Mouse (Mus musculus) embryonic facial prominence, embryonic 15.5 days (tissue): ENCODE measurements around the gene Cradd. TPM values are rescaled to one million over a fixed set of nuclear protein-coding genes. Genes with fewer than 3 reads are reported as not detected.

Experiments
- ATAC-seq: fragments of 200-750 bp; cut with Nextera tagmentation; 2 replicates; pipeline ENCODE4 v1.8.0; 2017; ENCODE audit warnings: low read depth, moderate TSS enrichment; ENCODE audit not compliant: insufficient number of reproducible peaks, low FRiP score, low TSS enrichment
- H3K27ac ChIP-seq: fragments of 300-500 bp; sonication (generic); replicated peaks from 2 replicates; pipeline ENCODE4 v1.5.1; 2015; ENCODE audit warnings: mild to moderate bottlenecking, inconsistent platforms
- H3K27me3 ChIP-seq: fragments of 300-500 bp; sonication (generic); 2 replicates; pipeline ENCODE4 v1.6.1; 2015; ENCODE audit warnings: inconsistent platforms
- H3K36me3 ChIP-seq: fragments of 300-500 bp; sonication (generic); 2 replicates; pipeline ENCODE4 v1.6.1; 2015; ENCODE audit warnings: mild to moderate bottlenecking, inconsistent platforms
- H3K4me1 ChIP-seq: fragments of 300-500 bp; sonication (generic); 2 replicates; pipeline ENCODE4 v1.6.1; 2015; ENCODE audit warnings: inconsistent platforms
- H3K4me2 ChIP-seq: fragments of 300-500 bp; sonication (generic); replicated peaks from 2 replicates; pipeline ENCODE4 v1.6.1; 2015; ENCODE audit warnings: mild to moderate bottlenecking, inconsistent platforms
- H3K4me3 ChIP-seq: fragments of 300-500 bp; sonication (generic); replicated peaks from 2 replicates; pipeline ENCODE4 v1.5.1; 2015; ENCODE audit warnings: mild to moderate bottlenecking, inconsistent platforms
- H3K9ac ChIP-seq: fragments of 300-500 bp; sonication (generic); 2 replicates; pipeline ENCODE4 v1.6.1; 2015; ENCODE audit warnings: inconsistent platforms
- H3K9me3 ChIP-seq: fragments of 300-500 bp; sonication (generic); replicated peaks from 2 replicates; pipeline ENCODE4 v1.6.1; 2016; ENCODE audit warnings: inconsistent platforms
- WGBS: fragments of 180-500 bp; shearing (Covaris S2); methylation state at CpG from one replicate; pipeline ENCODE4 v1.1.7; 2015; 5-methylcytosine and 5-hydroxymethylcytosine counted together
- polyA plus RNA-seq: library from polyadenylated mRNA; unstranded; fragments of >200 nt; fragmentation: Nextera tagmentation; extraction: Ambion mirVana; gene quantifications from 2 replicates; pipeline ENCODE4 v1.2.1, GENCODE M21; 2015

Cradd gene
- polyA plus RNA-seq, 1 experiment from 2014 or later = 11.1 TPM

- Histone ChIP-seq H3K4me2 (no peak overlapping the region), H3K4me3 (no peak overlapping the region), H3K27ac (no peak overlapping the region), H3K4me1 (no peaks in the 10 kb centered on the region), H3K9me3 (no peaks in the 10 kb centered on the region), H3K27me3 (no peaks in the 10 kb centered on the region), H3K36me3 (no peaks in the 10 kb centered on the region), H3K9ac (no peak overlapping the region)
- 75% methylated on average over 9 of the region's 9 CpGs for WGBS
- ATAC-seq = no peak
These were observed 6.7 kb upstream of the Cradd start for GRCm38 (mm10) chr10:95330375-95331363.

- no peak for ATAC-seq
- Histone ChIP-seq H3K4me1 (no peaks in the 10 kb centered on the region), H3K36me3 (no peaks in the 10 kb centered on the region), H3K4me3 (no peak overlapping the region), H3K4me2 (no peak overlapping the region), H3K27ac (no peak overlapping the region), H3K9me3 (no peaks in the 10 kb centered on the region), H3K27me3 (no peaks in the 10 kb centered on the region), H3K9ac (no peak overlapping the region)
- 94% methylated on average over 1 of the region's 1 CpGs for WGBS
These were observed 6.0 kb upstream of the Cradd start for GRCm38 (mm10) chr10:95329884-95330283.

- no peak overlapping the region for H3K27ac ChIP-seq
- peaks cover 16% of the 10 kb centered on the region; the same call in 1 of the 2 replicates for H3K4me1 ChIP-seq
- H3K9me3 ChIP-seq = no peaks in the 10 kb centered on the region
- no peaks in the 10 kb centered on the region for H3K27me3 ChIP-seq
- no peak overlapping the region for H3K4me3 ChIP-seq
- no peaks in the 10 kb centered on the region for H3K36me3 ChIP-seq
- H3K4me2 ChIP-seq = no peak overlapping the region
- H3K9ac ChIP-seq = no peak overlapping the region
- 40% methylated on average over 1 of the region's 1 CpGs for WGBS
- ATAC-seq = no peak
These were observed 322 bp upstream of the Cradd start for GRCm38 (mm10) chr10:95324278-95324631.

- H3K4me1 ChIP-seq = peaks cover 16% of the 10 kb centered on the region; the same call in 1 of the 2 replicates
- peak overlapping the region; percentile 96 for H3K27ac ChIP-seq
- H3K4me2 ChIP-seq = peak overlapping the region; percentile 76
- no peak overlapping the region for H3K9ac ChIP-seq
- peak overlapping the region; percentile 67 for H3K4me3 ChIP-seq
- no peaks in the 10 kb centered on the region for H3K9me3 ChIP-seq
- no peaks in the 10 kb centered on the region for H3K36me3 ChIP-seq
- ATAC-seq = no peak
- no peaks in the 10 kb centered on the region for H3K27me3 ChIP-seq
- WGBS = 51% methylated on average over 20 of the region's 20 CpGs
These were observed 1.6 kb downstream of the Cradd start for GRCm38 (mm10) chr10:95322076-95323070.

- Histone ChIP-seq H3K36me3 (no peaks in the 10 kb centered on the region), H3K9me3 (no peaks in the 10 kb centered on the region), H3K27me3 (no peaks in the 10 kb centered on the region), H3K27ac (no peak overlapping the region), H3K9ac (no peak overlapping the region), H3K4me1 (peaks cover 16% of the 10 kb centered on the region; the same call in 1 of the 2 replicates), H3K4me2 (no peak overlapping the region), H3K4me3 (no peak overlapping the region)
- 85% methylated on average over 13 of the region's 13 CpGs for WGBS
- no peak for ATAC-seq
These were observed 4.9 kb downstream of the Cradd start for GRCm38 (mm10) chr10:95319001-95319400.

GRCm38 (mm10) chr10:95318392-95318708 lies 5.6 kb downstream of the Cradd start:
- peaks cover 16% of the 10 kb centered on the region; the same call in 1 of the 2 replicates for H3K4me1 ChIP-seq
- H3K27me3 ChIP-seq = no peaks in the 10 kb centered on the region
- H3K4me3 ChIP-seq = no peak overlapping the region
- 95% methylated on average over 7 of the region's 7 CpGs for WGBS
- no peaks in the 10 kb centered on the region for H3K36me3 ChIP-seq
- H3K4me2 ChIP-seq = no peak overlapping the region
- no peak overlapping the region for H3K27ac ChIP-seq
- no peak overlapping the region for H3K9ac ChIP-seq
- no peak for ATAC-seq
- no peaks in the 10 kb centered on the region for H3K9me3 ChIP-seq

GRCm38 (mm10) chr10:95317581-95318391 lies 6.1 kb downstream of the Cradd start:
- WGBS = 88% methylated on average over 21 of the region's 21 CpGs
- Histone ChIP-seq H3K27me3 (no peaks in the 10 kb centered on the region), H3K27ac (no peak overlapping the region), H3K4me1 (peaks cover 11% of the 10 kb centered on the region; the same call in 1 of the 2 replicates), H3K4me3 (no peak overlapping the region), H3K9ac (no peak overlapping the region), H3K4me2 (no peak overlapping the region), H3K36me3 (no peaks in the 10 kb centered on the region), H3K9me3 (no peaks in the 10 kb centered on the region)
- no peak for ATAC-seq

- 88% methylated on average over 14 of the region's 14 CpGs for WGBS
- no peaks in the 10 kb centered on the region for H3K36me3 ChIP-seq
- peaks cover 4% of the 10 kb centered on the region; the same call in 1 of the 2 replicates for H3K4me1 ChIP-seq
- H3K4me3 ChIP-seq = no peak overlapping the region
- H3K4me2 ChIP-seq = no peak overlapping the region
- no peak overlapping the region for H3K9ac ChIP-seq
- no peak overlapping the region for H3K27ac ChIP-seq
- no peak for ATAC-seq
- no peaks in the 10 kb centered on the region for H3K27me3 ChIP-seq
- no peaks in the 10 kb centered on the region for H3K9me3 ChIP-seq
These were observed 6.8 kb downstream of the Cradd start for GRCm38 (mm10) chr10:95317091-95317490.

- H3K27ac ChIP-seq = no peak overlapping the region
- 69% methylated on average over 9 of the region's 9 CpGs for WGBS
These were observed 7.3 kb downstream of the Cradd start for GRCm38 (mm10) chr10:95316675-95317074.

GRCm38 (mm10) chr10:95315801-95316474 lies 8.0 kb downstream of the Cradd start:
- Histone ChIP-seq H3K27me3 (no peaks in the 10 kb centered on the region), H3K4me3 (no peak overlapping the region), H3K9ac (no peak overlapping the region), H3K9me3 (no peaks in the 10 kb centered on the region), H3K27ac (no peak overlapping the region), H3K36me3 (no peaks in the 10 kb centered on the region), H3K4me1 (no peaks in the 10 kb centered on the region; the same call in 1 of the 2 replicates), H3K4me2 (no peak overlapping the region)
- no peak for ATAC-seq
- WGBS = 58% methylated on average over 19 of the region's 19 CpGs

More at GRCm38 (mm10) chr10:95316675-95317074, 7.3 kb downstream of the Cradd start:
- H3K9ac ChIP-seq = no peak overlapping the region
- H3K27me3 ChIP-seq = no peaks in the 10 kb centered on the region
- no peak overlapping the region for H3K4me2 ChIP-seq
- H3K36me3 ChIP-seq = no peaks in the 10 kb centered on the region
- no peaks in the 10 kb centered on the region; the same call in 1 of the 2 replicates for H3K4me1 ChIP-seq
- no peak overlapping the region for H3K4me3 ChIP-seq
- H3K9me3 ChIP-seq = no peaks in the 10 kb centered on the region
- no peak for ATAC-seq
